Mouse (Mus musculus) neural tube, embryonic 15.5 days (tissue): ENCODE measurements around the gene Eepd1. TPM values are rescaled to one million over a fixed set of nuclear protein-coding genes. Genes with fewer than 3 reads are reported as not detected.

Experiments used
- ATAC-seq: fragments of 200-750 bp; cut with Nextera tagmentation; 2 replicates; pipeline ENCODE4 v1.8.0; 2017; ENCODE audit warnings: mild to moderate bottlenecking, moderate TSS enrichment, moderate library complexity; ENCODE audit not compliant: low FRiP score
- H3K27ac ChIP-seq: fragments of 300-500 bp; sonication (generic); replicated peaks from 2 replicates; pipeline ENCODE4 v1.5.1; 2015; ENCODE audit warnings: mild to moderate bottlenecking, inconsistent platforms
- H3K27me3 ChIP-seq: fragments of 300-500 bp; sonication (generic); replicated peaks from 2 replicates; pipeline ENCODE4 v1.6.1; 2015; ENCODE audit warnings: inconsistent platforms
- H3K36me3 ChIP-seq: fragments of 300-500 bp; sonication (generic); 2 replicates; pipeline ENCODE4 v1.6.1; 2015; ENCODE audit warnings: inconsistent platforms
- H3K4me1 ChIP-seq: fragments of 300-500 bp; sonication (generic); 2 replicates; pipeline ENCODE4 v1.6.1; 2015; ENCODE audit warnings: inconsistent platforms
- H3K4me2 ChIP-seq: fragments of 300-500 bp; sonication (generic); 2 replicates; pipeline ENCODE4 v1.6.1; 2015; ENCODE audit warnings: inconsistent platforms, mild to moderate bottlenecking, moderate library complexity
- H3K4me3 ChIP-seq: fragments of 300-500 bp; sonication (generic); replicated peaks from 2 replicates; pipeline ENCODE4 v1.5.1; 2015; ENCODE audit warnings: mild to moderate bottlenecking, inconsistent platforms
- H3K9ac ChIP-seq: fragments of 300-500 bp; sonication (generic); replicated peaks from 2 replicates; pipeline ENCODE4 v1.6.1; 2015; ENCODE audit warnings: mild to moderate bottlenecking, inconsistent platforms
- H3K9me3 ChIP-seq: fragments of 300-500 bp; sonication (generic); replicated peaks from 2 replicates; pipeline ENCODE4 v1.6.1; 2016; ENCODE audit warnings: inconsistent platforms
- WGBS: fragments of 180-500 bp; shearing (Covaris S2); methylation state at CpG from one replicate; pipeline ENCODE4 v1.1.7; 2015; ENCODE audit warnings: mixed read lengths; 5-methylcytosine and 5-hydroxymethylcytosine counted together
- polyA plus RNA-seq: library from polyadenylated mRNA; unstranded; fragments of >200 nt; fragmentation: Nextera tagmentation; extraction: Ambion mirVana; gene quantifications from 2 replicates; pipeline ENCODE4 v1.2.1, GENCODE M21; 2015

The Eepd1 gene
- polyA plus RNA-seq, 1 experiment from 2014 or later = 16.7 TPM

DNA sequence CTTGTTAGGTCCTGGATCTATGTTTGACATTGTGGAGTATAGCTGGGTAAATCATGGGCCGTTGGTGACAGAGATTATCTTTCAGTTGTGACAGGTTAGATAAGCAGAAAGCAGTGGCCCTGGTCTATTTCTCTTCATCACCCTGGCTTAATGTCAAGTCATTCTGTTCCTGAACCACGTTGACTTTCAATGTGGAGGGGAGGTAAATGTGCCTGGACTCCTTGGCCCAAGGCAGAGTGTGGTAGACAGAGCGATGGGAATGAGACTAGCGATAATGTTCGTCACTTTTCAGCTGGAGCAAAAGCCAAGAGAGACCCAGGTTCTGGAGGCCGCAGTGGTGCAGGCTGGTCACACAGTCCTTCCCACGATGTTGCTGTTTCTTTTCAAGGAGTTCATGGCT, 35.3 kb downstream of the Eepd1 start:
- no peaks in the 10 kb centered on the region for H3K27me3 ChIP-seq
- no peak overlapping the region for H3K27ac ChIP-seq
- no peaks in the 10 kb centered on the region for H3K36me3 ChIP-seq
- ATAC-seq = no peak
- no peaks in the 10 kb centered on the region for H3K9me3 ChIP-seq
- no peak overlapping the region for H3K4me3 ChIP-seq
- H3K9ac ChIP-seq = no peak overlapping the region
- no peak overlapping the region for H3K4me2 ChIP-seq
- WGBS = 85% methylated on average over 7 of the region's 7 CpGs
- peaks cover 8% of the 10 kb centered on the region; the same call in 1 of the 2 replicates for H3K4me1 ChIP-seq

- Histone ChIP-seq H3K4me1 (peaks cover 8% of the 10 kb centered on the region; the same call in 1 of the 2 replicates), H3K36me3 (no peaks in the 10 kb centered on the region), H3K4me2 (no peak overlapping the region), H3K4me3 (no peak overlapping the region), H3K27me3 (no peaks in the 10 kb centered on the region), H3K9ac (no peak overlapping the region), H3K9me3 (no peaks in the 10 kb centered on the region), H3K27ac (no peak overlapping the region)
- 40% methylated on average over 4 of the region's 4 CpGs for WGBS
- no peak for ATAC-seq
Observed at GRCm38 (mm10) chr9:25517982-25518381, 36.6 kb downstream of the Eepd1 start.

DNA sequence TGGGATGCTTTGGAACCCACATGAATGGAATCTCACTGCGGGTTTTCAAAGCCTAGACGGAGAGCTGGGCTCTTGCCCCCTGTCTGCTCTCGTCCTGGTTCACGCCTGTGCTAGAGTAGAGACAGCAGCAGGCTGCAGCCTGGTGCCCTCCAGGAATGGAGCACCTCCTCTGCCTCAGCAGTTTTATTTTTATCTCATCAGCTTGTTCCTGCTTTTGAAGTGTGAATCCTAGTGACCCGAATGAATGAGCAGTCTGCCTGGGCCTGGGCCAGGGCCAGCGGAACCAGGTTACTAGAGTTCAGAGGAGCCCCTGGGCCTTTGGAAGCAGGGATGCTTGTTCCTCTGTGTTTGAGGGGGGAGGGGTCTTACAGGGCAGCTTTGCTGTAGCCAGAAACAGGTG, 37.8 kb downstream of the Eepd1 start:
- WGBS = 54% methylated on average over 6 of the region's 6 CpGs
- no peak for ATAC-seq
- H3K9me3 ChIP-seq = no peaks in the 10 kb centered on the region
- no peaks in the 10 kb centered on the region for H3K27me3 ChIP-seq
- H3K4me3 ChIP-seq = no peak overlapping the region
- no peaks in the 10 kb centered on the region for H3K36me3 ChIP-seq
- H3K4me2 ChIP-seq = no peak overlapping the region
- H3K9ac ChIP-seq = no peak overlapping the region
- H3K27ac ChIP-seq = no peak overlapping the region
- peaks cover 8% of the 10 kb centered on the region; the same call in 1 of the 2 replicates for H3K4me1 ChIP-seq

- 88% methylated on average over 7 of the region's 7 CpGs for WGBS
- ATAC-seq = no peak
- H3K4me2 ChIP-seq = no peak overlapping the region
- peaks cover 8% of the 10 kb centered on the region; the same call in 1 of the 2 replicates for H3K4me1 ChIP-seq
- no peaks in the 10 kb centered on the region for H3K9me3 ChIP-seq
- no peaks in the 10 kb centered on the region for H3K36me3 ChIP-seq
- H3K27ac ChIP-seq = no peak overlapping the region
- H3K4me3 ChIP-seq = no peak overlapping the region
- no peak overlapping the region for H3K9ac ChIP-seq
- H3K27me3 ChIP-seq = no peaks in the 10 kb centered on the region
Observed at GRCm38 (mm10) chr9:25520826-25521225, 39.5 kb downstream of the Eepd1 start.

- H3K36me3 ChIP-seq = no peaks in the 10 kb centered on the region
- H3K4me2 ChIP-seq = no peak overlapping the region
- H3K9me3 ChIP-seq = no peaks in the 10 kb centered on the region
- H3K4me1 ChIP-seq = peaks cover 8% of the 10 kb centered on the region; the same call in 1 of the 2 replicates
- no peaks in the 10 kb centered on the region for H3K27me3 ChIP-seq
- no peak overlapping the region for H3K9ac ChIP-seq
- ATAC-seq = no peak
- WGBS = 88% methylated on average over 2 of the region's 2 CpGs
- no peak overlapping the region for H3K4me3 ChIP-seq
- no peak overlapping the region for H3K27ac ChIP-seq
Observed at GRCm38 (mm10) chr9:25521825-25522224, 40.5 kb downstream of the Eepd1 start.

DNA sequence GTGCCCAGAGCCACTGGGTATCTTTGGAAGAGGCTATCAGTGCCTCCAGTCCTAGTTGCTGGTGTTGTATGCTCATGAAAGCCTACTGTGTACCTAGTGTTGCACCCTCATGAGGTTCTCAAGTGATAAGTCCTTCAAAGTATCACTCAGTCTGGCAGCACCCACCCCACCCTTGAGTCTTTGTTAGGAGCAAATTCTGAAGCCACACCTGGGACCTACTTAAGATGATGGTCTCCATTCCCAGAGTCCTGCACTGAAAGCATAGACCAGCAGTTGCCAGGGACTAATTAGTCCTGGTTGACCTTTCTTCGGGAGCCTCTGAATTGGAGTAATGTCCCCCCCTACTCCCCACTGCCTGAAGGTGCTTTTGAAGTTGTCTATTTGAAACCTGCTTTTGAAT, 45.2 kb downstream of the Eepd1 start:
- H3K9ac ChIP-seq = no peak overlapping the region
- H3K36me3 ChIP-seq = no peaks in the 10 kb centered on the region
- WGBS = 58% methylated on average over 1 of the region's 1 CpGs
- peaks cover 9% of the 10 kb centered on the region for H3K4me1 ChIP-seq
- no peak overlapping the region for H3K4me3 ChIP-seq
- no peaks in the 10 kb centered on the region for H3K9me3 ChIP-seq
- H3K27ac ChIP-seq = no peak overlapping the region
- H3K4me2 ChIP-seq = no peak overlapping the region
- no peaks in the 10 kb centered on the region for H3K27me3 ChIP-seq
- no peak for ATAC-seq

DNA sequence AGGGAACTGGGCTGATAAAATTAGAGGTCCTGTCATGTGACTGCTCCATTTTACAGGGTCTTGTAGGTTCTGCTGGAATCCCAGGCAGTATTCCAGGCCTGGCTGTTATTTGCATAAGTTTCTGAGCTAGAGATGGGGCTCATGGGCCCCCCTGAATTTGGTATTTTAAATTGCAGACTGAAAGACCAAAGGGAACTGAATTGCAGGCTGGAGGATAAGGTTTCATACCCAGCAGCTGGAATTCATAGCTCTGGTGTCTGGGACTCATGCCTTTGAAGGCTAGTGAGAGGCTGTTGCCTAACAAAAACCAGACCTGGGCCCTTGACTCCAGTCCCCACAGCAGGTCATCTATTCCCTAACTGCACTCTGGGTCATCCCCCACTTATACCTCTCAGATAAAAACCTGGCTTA, 45.6 kb downstream of the Eepd1 start:
- Histone ChIP-seq H3K4me2 (no peak overlapping the region), H3K9me3 (no peaks in the 10 kb centered on the region), H3K4me3 (no peak overlapping the region), H3K4me1 (peaks cover 9% of the 10 kb centered on the region), H3K9ac (no peak overlapping the region), H3K27me3 (no peaks in the 10 kb centered on the region), H3K27ac (peak overlapping the region; percentile 14), H3K36me3 (no peaks in the 10 kb centered on the region)
- ATAC-seq = no peak

DNA sequence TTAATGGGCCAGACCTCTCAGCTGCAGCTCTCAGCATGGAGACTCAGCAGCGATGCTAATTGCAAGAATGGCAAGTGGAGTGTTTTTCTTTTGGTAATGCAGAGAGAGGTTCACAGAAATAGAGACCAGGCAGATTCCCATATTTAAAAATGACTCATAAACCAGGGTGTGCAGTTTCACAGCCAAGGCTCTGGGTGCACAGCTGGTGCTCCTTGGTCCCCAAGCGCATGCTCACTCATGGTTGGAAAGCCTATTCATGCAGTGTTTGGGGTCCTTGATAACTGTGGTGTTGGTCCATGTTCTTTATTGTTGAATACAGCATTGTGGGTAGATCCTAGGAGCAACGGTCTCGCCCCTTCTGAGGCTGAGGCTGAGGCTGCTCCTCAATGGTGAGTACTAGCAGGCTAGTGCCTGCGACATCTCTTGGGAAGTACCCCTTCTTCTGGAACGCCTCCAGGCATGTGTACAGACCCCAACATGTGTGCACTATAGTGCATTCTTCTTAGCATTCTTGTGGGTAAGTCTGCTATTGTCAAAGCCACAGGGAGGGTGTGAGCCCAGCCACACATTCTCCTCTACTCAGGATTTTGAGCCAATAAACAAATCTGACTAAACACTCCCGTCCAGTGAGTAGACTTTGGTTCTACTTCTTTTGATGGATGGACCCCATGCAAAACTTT, 46.2 kb downstream of the Eepd1 start:
- Histone ChIP-seq H3K9me3 (no peaks in the 10 kb centered on the region), H3K4me1 (peaks cover 9% of the 10 kb centered on the region), H3K27ac (peak overlapping the region; percentile 14; the same call in 1 of the 2 replicates), H3K9ac (no peak overlapping the region), H3K27me3 (no peaks in the 10 kb centered on the region), H3K4me3 (no peak overlapping the region), H3K36me3 (no peaks in the 10 kb centered on the region), H3K4me2 (no peak overlapping the region)
- WGBS = 80% methylated on average over 7 of the region's 7 CpGs
- ATAC-seq = no peak

DNA sequence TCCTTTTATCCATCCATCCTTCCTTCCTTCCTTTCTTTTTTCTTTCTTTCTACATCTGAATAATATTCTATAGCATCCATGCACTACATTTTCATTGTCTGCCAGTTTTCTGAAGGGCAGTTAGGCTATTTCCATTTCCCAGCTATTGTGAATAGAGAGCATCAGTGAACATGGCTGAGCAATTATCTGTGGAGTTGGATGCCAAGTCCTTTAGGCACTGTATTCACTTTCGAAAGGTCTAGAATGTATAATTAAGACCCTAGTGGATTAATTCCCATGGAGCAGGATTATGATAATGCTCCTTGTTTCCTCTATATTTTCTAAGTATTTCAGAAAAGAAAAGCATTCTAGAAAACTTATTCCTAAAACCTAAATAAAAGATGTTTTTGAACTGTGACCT, 50.3 kb downstream of the Eepd1 start:
- no peak overlapping the region for H3K27ac ChIP-seq
- peaks cover 9% of the 10 kb centered on the region for H3K4me1 ChIP-seq
- no peak overlapping the region for H3K4me3 ChIP-seq
- 54% methylated on average over 1 of the region's 1 CpGs for WGBS
- H3K27me3 ChIP-seq = no peaks in the 10 kb centered on the region
- no peak overlapping the region for H3K9ac ChIP-seq
- no peaks in the 10 kb centered on the region for H3K36me3 ChIP-seq
- H3K4me2 ChIP-seq = no peak overlapping the region
- no peaks in the 10 kb centered on the region for H3K9me3 ChIP-seq
- no peak for ATAC-seq

DNA sequence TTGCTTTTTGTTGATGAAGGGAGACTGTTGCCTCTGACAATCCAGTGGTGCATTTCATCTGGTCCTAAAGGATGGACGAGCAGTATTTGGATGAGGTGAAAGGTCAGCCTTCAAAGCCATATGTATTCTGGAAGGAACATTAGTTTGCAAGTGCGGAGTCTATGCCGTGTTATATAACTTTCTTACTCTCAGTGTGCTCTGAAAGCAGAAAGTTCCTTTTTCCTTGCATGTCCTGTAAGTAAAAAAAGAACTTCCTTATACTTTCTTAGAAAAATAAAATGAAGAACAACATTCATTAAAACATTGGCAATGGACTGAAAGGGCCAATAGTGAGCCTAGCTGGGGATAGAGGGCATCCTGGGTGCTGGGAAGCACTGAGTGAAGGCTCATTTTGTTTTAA, 50.8 kb downstream of the Eepd1 start:
- no peak for ATAC-seq
- H3K4me3 ChIP-seq = no peak overlapping the region
- H3K27ac ChIP-seq = no peak overlapping the region
- 67% methylated on average over 3 of the region's 3 CpGs for WGBS
- H3K27me3 ChIP-seq = no peaks in the 10 kb centered on the region
- no peak overlapping the region for H3K4me2 ChIP-seq
- no peaks in the 10 kb centered on the region for H3K9me3 ChIP-seq
- H3K9ac ChIP-seq = no peak overlapping the region
- no peaks in the 10 kb centered on the region for H3K36me3 ChIP-seq
- H3K4me1 ChIP-seq = peaks cover 6% of the 10 kb centered on the region

- Histone ChIP-seq H3K36me3 (no peaks in the 10 kb centered on the region), H3K9ac (no peak overlapping the region), H3K4me1 (no peaks in the 10 kb centered on the region), H3K9me3 (no peaks in the 10 kb centered on the region), H3K4me2 (no peak overlapping the region), H3K4me3 (no peak overlapping the region), H3K27me3 (no peaks in the 10 kb centered on the region), H3K27ac (no peak overlapping the region)
- 85% methylated on average over 3 of the region's 3 CpGs for WGBS
- no peak for ATAC-seq
Observed at GRCm38 (mm10) chr9:25535487-25535886, 54.1 kb downstream of the Eepd1 start.

GRCm38 (mm10) chr9:25539461-25539860, 58.1 kb downstream of the Eepd1 start:
- H3K27ac ChIP-seq = no peak overlapping the region
- 89% methylated on average over 2 of the region's 2 CpGs for WGBS
- H3K4me1 ChIP-seq = no peaks in the 10 kb centered on the region
- ATAC-seq = no peak
- H3K4me2 ChIP-seq = no peak overlapping the region
- no peak overlapping the region for H3K4me3 ChIP-seq
- H3K27me3 ChIP-seq = no peaks in the 10 kb centered on the region
- no peaks in the 10 kb centered on the region for H3K9me3 ChIP-seq
- no peaks in the 10 kb centered on the region for H3K36me3 ChIP-seq
- no peak overlapping the region for H3K9ac ChIP-seq
